7 mouse cellular contexts compared by ENCODE assay signal in the genomic region with DNA sequence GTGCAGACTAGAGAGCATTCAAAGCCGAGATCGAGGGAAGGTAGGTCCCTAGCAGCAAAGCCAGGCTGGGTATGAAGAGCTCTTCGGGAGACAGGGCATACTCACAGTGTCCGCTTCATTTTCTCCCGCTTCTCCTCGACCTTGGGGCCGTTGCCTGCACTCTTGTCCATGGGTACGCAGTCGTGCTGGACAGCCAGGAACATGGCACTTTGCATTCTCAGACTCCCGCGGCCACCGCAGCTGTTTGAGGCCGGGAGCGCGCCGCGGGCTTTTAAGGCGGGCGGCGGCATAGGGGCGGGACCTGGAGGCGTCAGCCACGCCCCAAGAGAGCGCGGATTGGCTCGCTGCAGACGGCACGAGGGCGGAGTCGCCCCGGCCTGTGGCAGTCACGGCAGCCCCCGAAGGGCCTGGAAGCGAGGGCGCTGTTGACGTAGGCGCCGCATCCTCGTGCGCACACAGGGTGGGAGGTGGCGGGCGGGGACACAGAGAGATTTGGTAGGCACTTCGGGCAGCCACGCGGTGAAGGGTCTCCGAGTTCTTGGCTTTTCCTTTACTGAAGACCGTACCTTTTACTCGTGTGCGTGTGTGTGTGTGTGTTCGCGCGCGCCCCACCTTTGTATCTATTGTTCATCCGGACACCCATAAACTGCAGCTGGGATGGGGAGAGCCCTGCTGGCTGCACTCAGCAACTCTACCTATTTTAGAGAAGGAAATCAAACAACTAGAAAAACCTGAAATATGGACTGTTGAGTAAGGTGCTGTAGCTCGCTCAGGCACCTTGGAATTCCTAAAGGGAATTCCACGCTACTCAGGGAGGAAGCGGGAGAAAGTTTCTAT. TPM values are rescaled to one million over a fixed set of nuclear protein-coding genes. Genes with fewer than 3 reads are reported as not detected.
DNase-seq lines count a peak whose midpoint lies in the region; ATAC-seq and TF ChIP-seq lines count a peak whose summit lies in the region.

Gene Rgs2 (minus strand): TSS at position 258 of the 837 bp plus-strand sequence.

- H3K9me3 ChIP-seq in embryonic facial prominence, embryonic 11.5 days (replicated peaks; ENCODE audit: control insufficient read depth, low read length) = no peaks in the 10 kb centered on the region
- H3K9me3 ChIP-seq in limb, embryonic 12.5 days = no peaks in the 10 kb centered on the region
- no peaks in the 10 kb centered on the region for H3K9me3 ChIP-seq in midbrain, embryonic 15.5 days

- no peaks in the 10 kb centered on the region; the same call in 1 of the 2 replicates for H3K4me1 ChIP-seq in embryonic facial prominence, embryonic 11.5 days (ENCODE audit: control insufficient read depth, insufficient read depth, low read length)
- H3K4me1 ChIP-seq in kidney, adult 2 months (ENCODE audit: control insufficient read depth, insufficient read depth, low read length) = no peaks in the 10 kb centered on the region
- H3K4me1 ChIP-seq in limb, embryonic 12.5 days (replicated peaks) = peaks cover 3% of the 10 kb centered on the region; the same call in 1 of the 2 replicates
- H3K4me1 ChIP-seq in midbrain, embryonic 15.5 days = peaks cover 27% of the 10 kb centered on the region
- no peaks in the 10 kb centered on the region; the same call in 1 of the 2 replicates for H3K4me1 ChIP-seq in spleen, adult 2 months (ENCODE audit: control insufficient read depth, insufficient read depth, insufficient read length)

- peak within 1 kb of the TSS; percentile 76 for H3K4me2 ChIP-seq in embryonic facial prominence, embryonic 11.5 days (ENCODE audit: low read depth, low read length)
- H3K4me2 ChIP-seq in limb, embryonic 12.5 days = peak within 1 kb of the TSS; percentile 82
- peak within 1 kb of the TSS; percentile 92 for H3K4me2 ChIP-seq in midbrain, embryonic 15.5 days

- peak within 1 kb of the TSS; percentile 62 for H3K4me3 ChIP-seq in embryonic facial prominence, embryonic 11.5 days (ENCODE audit: low read depth, low read length)
- peak within 1 kb of the TSS; percentile 73 for H3K4me3 ChIP-seq in kidney, adult 2 months (ENCODE audit: insufficient read depth, low read depth, low read length)
- peak within 1 kb of the TSS; percentile 57 for H3K4me3 ChIP-seq in limb, embryonic 12.5 days (replicated peaks)
- H3K4me3 ChIP-seq in midbrain, embryonic 15.5 days = peak within 1 kb of the TSS; percentile 74
- H3K4me3 ChIP-seq in spleen, adult 2 months (ENCODE audit: extremely low read depth, insufficient read depth, insufficient read length) = peak within 1 kb of the TSS; percentile 99

- under 1% methylated on average over 57 of the region's 57 CpGs for WGBS in embryonic facial prominence, embryonic 11.5 days
- WGBS in kidney, adult 2 months = under 1% methylated on average over 57 of the region's 57 CpGs
- under 1% methylated on average over 57 of the region's 57 CpGs for WGBS in limb, embryonic 12.5 days
- WGBS in midbrain, embryonic 15.5 days = 2% methylated on average over 57 of the region's 57 CpGs
- under 1% methylated on average over 55 of the region's 57 CpGs for WGBS in spleen, adult 2 months

- peak; percentile 99 for ATAC-seq in embryonic facial prominence, embryonic 11.5 days (replicated peaks; ENCODE audit: insufficient number of reproducible peaks, low FRiP score, low TSS enrichment, low read depth)
- ATAC-seq in limb, embryonic 12.5 days (ENCODE audit: insufficient number of reproducible peaks, insufficient read depth, low FRiP score, low TSS enrichment, low read depth) = peak; percentile 99
- peak; percentile 99 for ATAC-seq in midbrain, embryonic 15.5 days (replicated peaks)

- H3K36me3 ChIP-seq in embryonic facial prominence, embryonic 11.5 days (replicated peaks; ENCODE audit: control insufficient read depth, insufficient read depth, low read depth, low read length) = no peaks in the 10 kb centered on the region
- H3K36me3 ChIP-seq in kidney, adult 2 months (ENCODE audit: control insufficient read depth, insufficient read depth, low read length) = peaks cover 2% of the 10 kb centered on the region
- H3K36me3 ChIP-seq in limb, embryonic 12.5 days = peaks cover 8% of the 10 kb centered on the region; the same call in 1 of the 2 replicates
- H3K36me3 ChIP-seq in midbrain, embryonic 15.5 days (replicated peaks) = peaks cover 10% of the 10 kb centered on the region; the same call in 1 of the 2 replicates
- H3K36me3 ChIP-seq in spleen, adult 2 months (ENCODE audit: control insufficient read depth, insufficient read depth, low read length) = peaks cover 12% of the 10 kb centered on the region

- TF ChIP-seq CTCF in kidney, adult 2 months (conservative IDR thresholded peaks at IDR 0.05; ENCODE audit: insufficient read depth, insufficient read length, low read depth, low read length) = no peak
- TF ChIP-seq CTCF in spleen, adult 2 months (IDR thresholded peaks at IDR 0.05; ENCODE audit: extremely low read depth, insufficient read depth, insufficient read length, insufficient replicate concordance) = no peak

- peak within 1 kb of the TSS; percentile 58 for H3K27ac ChIP-seq in embryonic facial prominence, embryonic 11.5 days (replicated peaks; ENCODE audit: low read depth, low read length)
- H3K27ac ChIP-seq in kidney, adult 2 months (ENCODE audit: insufficient read depth, low read depth, low read length) = peak within 1 kb of the TSS; percentile 40
- peak within 1 kb of the TSS; percentile 53; the same call in 1 of the 2 replicates for H3K27ac ChIP-seq in limb, embryonic 12.5 days
- peak within 1 kb of the TSS; percentile 91 for H3K27ac ChIP-seq in midbrain, embryonic 15.5 days
- peak within 1 kb of the TSS; percentile 90 for H3K27ac ChIP-seq in spleen, adult 2 months (ENCODE audit: insufficient read depth, low read length)

- DNase-seq in adrenal gland, postnatal 14 days = peak; percentile 98
- DNase-seq in embryonic facial prominence, embryonic 11.5 days (ENCODE audit: low spot score) = peak; percentile 96
- DNase-seq in heart, adult 18-20 months = peak; percentile 96 to 97
- DNase-seq in kidney, adult 2 months = peak; percentile 96
- DNase-seq in spleen, adult 2 months (ENCODE audit: low read depth in 1 of 2, low spot score in 2 of 2) = peak; percentile 89 to 92

- H3K27me3 ChIP-seq in embryonic facial prominence, embryonic 11.5 days (ENCODE audit: control insufficient read depth, insufficient read depth, low read length) = no peaks in the 10 kb centered on the region
- H3K27me3 ChIP-seq in kidney, adult 2 months (replicated peaks; ENCODE audit: control insufficient read depth, insufficient read depth, low read length) = no peaks in the 10 kb centered on the region
- no peaks in the 10 kb centered on the region for H3K27me3 ChIP-seq in limb, embryonic 12.5 days
- no peaks in the 10 kb centered on the region for H3K27me3 ChIP-seq in midbrain, embryonic 15.5 days (replicated peaks)
- no peaks in the 10 kb centered on the region for H3K27me3 ChIP-seq in spleen, adult 2 months (ENCODE audit: control insufficient read depth, insufficient read depth, low read length)

- H3K9ac ChIP-seq in embryonic facial prominence, embryonic 11.5 days (replicated peaks; ENCODE audit: low read length) = peak within 1 kb of the TSS; percentile 68
- peak within 1 kb of the TSS; percentile 70 for H3K9ac ChIP-seq in limb, embryonic 12.5 days (replicated peaks)
- H3K9ac ChIP-seq in midbrain, embryonic 15.5 days = peak within 1 kb of the TSS; percentile 87

- peak; percentile 92 for TF ChIP-seq POLR2A in kidney, adult 2 months (IDR thresholded peaks at IDR 0.05; ENCODE audit: low read depth, low read length)
- peak; percentile 96 for TF ChIP-seq POLR2A in spleen, adult 2 months (IDR thresholded peaks at IDR 0.05; ENCODE audit: low read depth, low read length)

RNA-seq across cellular contexts. Expression of gene Rgs2, which starts in this region (rescaled TPM):
- 381 and 470 TPM in 2 replicates for total RNA-seq in adrenal gland, postnatal 14 days (2021)
- polyA plus RNA-seq in embryonic facial prominence, embryonic 11.5 days (2014; fragmentation: Nextera tagmentation; extraction: Ambion mirVana) = 67.8 and 86.1 TPM in 2 replicates
- total RNA-seq in heart, adult 18-20 months (2021) = 10 to 100 TPM; 31.5 to 37.8 TPM
- polyA plus RNA-seq in kidney, adult 2 months (2012; rRNA removed) = 3.8 and 5.3 TPM in 2 replicates
- 32.1 and 35.3 TPM in 2 replicates for polyA plus RNA-seq in limb, embryonic 12.5 days (2016; fragmentation: Nextera tagmentation; extraction: Ambion mirVana)
- 131 and 137 TPM in 2 replicates for polyA plus RNA-seq in midbrain, embryonic 15.5 days (2015; fragmentation: Nextera tagmentation; extraction: Ambion mirVana)
- polyA plus RNA-seq in spleen, adult 2 months (2012; rRNA removed) = 5.6 and 6.2 TPM in 2 replicates

Comparison
In these comparisons a context has a peak if more than half of its experiments do, and no peak if none do; other contexts are left out.
1. Peak in every context shown above with its lines: DNase-seq, ATAC-seq, H3K4me3 ChIP-seq and H3K27ac ChIP-seq.
2. H3K27ac ChIP-seq: peak in every context shown above with its lines; median percentile 91 in midbrain, embryonic 15.5 days; 90 in spleen, adult 2 months; 58 in embryonic facial prominence, embryonic 11.5 days; 53 in limb, embryonic 12.5 days; 40 in kidney, adult 2 months.